Mouse (Mus musculus): ENCODE measurements around the gene Fam107b.

DNA sequence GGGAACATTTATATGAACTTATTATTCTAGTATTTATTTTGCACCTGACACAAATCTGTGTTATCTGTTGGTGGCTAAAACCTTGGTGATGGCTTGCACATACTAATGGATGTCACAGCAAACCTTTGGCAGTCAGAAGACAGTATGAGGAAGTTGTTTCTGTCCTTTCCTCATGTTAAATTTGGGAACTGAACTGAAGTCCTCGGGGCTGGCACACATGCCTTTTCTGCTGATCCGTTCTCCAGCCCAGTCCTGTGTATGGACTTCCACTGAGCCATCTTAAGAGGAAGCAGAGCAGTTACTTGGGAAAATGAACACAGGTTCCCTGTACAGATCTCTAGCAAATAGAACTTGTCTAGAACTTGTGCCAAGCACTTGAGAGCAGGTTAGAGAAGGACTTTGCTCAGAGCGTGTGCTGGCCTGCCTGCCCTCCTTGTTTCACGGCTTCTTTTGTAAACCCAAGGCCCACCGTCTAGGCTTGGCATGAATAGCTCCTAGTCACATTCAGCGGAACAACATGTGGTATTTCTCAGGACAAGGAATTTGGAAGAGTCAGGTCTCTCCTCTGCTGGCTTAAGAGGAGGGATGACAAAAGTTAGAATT is 190.0 kb downstream of the Fam107b start:
- no peak for TF ChIP-seq CTCF (IDR thresholded peaks at IDR 0.05; ENCODE audit: insufficient read depth, low read depth, low read length)
- no peak for TF ChIP-seq POLR2A (IDR thresholded peaks at IDR 0.05; ENCODE audit: insufficient read depth, low read depth, low read length)
